22 mouse cellular contexts compared by ENCODE assay signal in genomic region chr2:154555235-154555634, GRCm38 (mm10). TPM values are rescaled to one million over a fixed set of nuclear protein-coding genes. Genes with fewer than 3 reads are reported as not detected.
DNase-seq lines count a peak whose midpoint lies in the region; TF ChIP-seq lines count a peak whose summit lies in the region.
"Had no signal": no experiment of that assay in that cellular context is flagged by ENCODE, and none has a peak within 500 bp of the region (broad histone marks: within the 10 kb centered on the region; RNA-seq: fewer than 3 reads in every experiment).

No protein-coding gene starts in this region.

- no peak for TF ChIP-seq CTCF in cortical plate, adult 2 months (IDR thresholded peaks at IDR 0.05; ENCODE audit: extremely low read depth, insufficient read depth, low read length)

- peak; percentile 32 to 33 for DNase-seq in cerebellum, postnatal 25 days
- DNase-seq in cerebellum, adult 8-10 months = no peak
- peak; percentile 49 for DNase-seq in layer of hippocampus, adult 9-11 months
- DNase-seq in layer of hippocampus, adult 18-20 months (ENCODE audit: low spot score in 2 of 2) = no peak
- DNase-seq in right cerebral cortex, postnatal 14 days = peak; percentile 68
- no peak for DNase-seq in ovary, postnatal 36 days (ENCODE audit: low spot score)
- DNase-seq in ovary, adult 18-20 months (ENCODE audit: low spot score) = no peak
- DNase-seq: adrenal gland, postnatal 36 days; gastrocnemius, postnatal 36 days; lung, postnatal 10 days; thymus, postnatal 36 days had no signal

- H3K27ac ChIP-seq in cortical plate, adult 2 months (ENCODE audit: insufficient read depth, low read length) = peak overlapping the region; percentile 19; the same call in 1 of the 2 replicates
- H3K27ac ChIP-seq: embryonic facial prominence, embryonic 15.5 days; forebrain, embryonic 12.5 days; kidney, embryonic 15.5 days; liver, embryonic 14.5 days had no signal

- peaks cover 3% of the 10 kb centered on the region for H3K4me1 ChIP-seq in cortical plate, adult 2 months (ENCODE audit: control insufficient read depth, insufficient read depth, low read length)

- no peak for TF ChIP-seq POLR2A in cortical plate, adult 2 months (IDR thresholded peaks at IDR 0.05; ENCODE audit: extremely low read depth, insufficient read depth, low read length)

- no peak overlapping the region for H3K4me3 ChIP-seq in cortical plate, adult 2 months (ENCODE audit: insufficient read depth, low read length)
- H3K4me3 ChIP-seq: embryonic facial prominence, embryonic 15.5 days; forebrain, embryonic 12.5 days; kidney, embryonic 15.5 days had no signal

RNA-seq across cellular contexts. Expression of gene Necab3, which starts 3.5 kb away (rescaled TPM):
- 10 to 100 TPM; 20.9 to 26.5 TPM for total RNA-seq in layer of hippocampus, adult 18-20 months (2021)
- 122 and 131 TPM in 2 replicates for polyA plus RNA-seq in cortical plate, adult 2 months (2012; rRNA removed)
- total RNA-seq: monocyte, adult 5-6 weeks had no signal

RNA-seq across cellular contexts. Expression of gene Actl10, which starts 3.7 kb away (rescaled TPM):
- total RNA-seq in layer of hippocampus, adult 18-20 months (2021) = not detected
- not detected in 2 replicates for polyA plus RNA-seq in cortical plate, adult 2 months (2012; rRNA removed)
- total RNA-seq: adrenal gland, postnatal 36 days; common myeloid progenitor, adult 5-6 weeks; gastrocnemius, postnatal 36 days; hematopoietic stem cell, adult 5-6 weeks; megakaryocyte-erythroid progenitor cell, adult 5-6 weeks; monocyte, adult 5-6 weeks had no signal
- polyA plus RNA-seq: activated CD4-positive, CD25-positive, alpha-beta regulatory T cell, adult 4 months; heart, embryonic 14.5 days; liver, embryonic 14.5 days had no signal

RNA-seq across cellular contexts. Expression of gene 1700003F12Rik, which starts 8.3 kb away (rescaled TPM):
- under 1 TPM in 1 of 2 experiments, not detected in 1; 0.47 TPM for total RNA-seq in layer of hippocampus, adult 18-20 months (2021)
- 0.94 and 1.0 TPM in 2 replicates for polyA plus RNA-seq in cortical plate, adult 2 months (2012; rRNA removed)
- total RNA-seq: common myeloid progenitor, adult 5-6 weeks; gastrocnemius, postnatal 36 days; hematopoietic stem cell, adult 5-6 weeks; megakaryocyte-erythroid progenitor cell, adult 5-6 weeks; monocyte, adult 5-6 weeks had no signal
- polyA plus RNA-seq: activated CD4-positive, CD25-positive, alpha-beta regulatory T cell, adult 4 months had no signal

RNA-seq across cellular contexts. Expression of gene E2f1, which starts 14.5 kb away (rescaled TPM):
- total RNA-seq in layer of hippocampus, adult 18-20 months (2021) = 1 to 10 TPM; 4.4 to 4.7 TPM
- polyA plus RNA-seq in cortical plate, adult 2 months (2012; rRNA removed) = 14.2 and 15.2 TPM in 2 replicates

RNA-seq across cellular contexts. Expression of gene Pxmp4, which starts 48.3 kb away (rescaled TPM):
- total RNA-seq in layer of hippocampus, adult 18-20 months (2021) = 10 to 100 TPM in 1 of 2 experiments, 1 to 10 TPM in 1; 10.0 to 10.8 TPM
- 20.9 and 21.5 TPM in 2 replicates for polyA plus RNA-seq in cortical plate, adult 2 months (2012; rRNA removed)

Comparison
In these comparisons a context has a peak if more than half of its experiments do, and no peak if none do; other contexts are left out.
1. DNase-seq: peak in cerebellum, postnatal 25 days (2 of 2), layer of hippocampus, adult 9-11 months (single experiment) and right cerebral cortex, postnatal 14 days (single experiment); none in cerebellum, adult 8-10 months (single experiment), layer of hippocampus, adult 18-20 months (0 of 2), ovary, postnatal 36 days (single experiment) and ovary, adult 18-20 months (single experiment).